Mouse (Mus musculus): ENCODE results near the gene Olfr483. TPM values are rescaled to one million over a fixed set of nuclear protein-coding genes. Genes with fewer than 3 reads are reported as not detected.

The Olfr483 gene
- polyA plus RNA-seq (2012; rRNA removed) (not detected in 2 replicates), polyA plus RNA-seq (2014; fragmentation: Nextera tagmentation; extraction: Ambion mirVana) (not detected in 2 replicates)

DNA sequence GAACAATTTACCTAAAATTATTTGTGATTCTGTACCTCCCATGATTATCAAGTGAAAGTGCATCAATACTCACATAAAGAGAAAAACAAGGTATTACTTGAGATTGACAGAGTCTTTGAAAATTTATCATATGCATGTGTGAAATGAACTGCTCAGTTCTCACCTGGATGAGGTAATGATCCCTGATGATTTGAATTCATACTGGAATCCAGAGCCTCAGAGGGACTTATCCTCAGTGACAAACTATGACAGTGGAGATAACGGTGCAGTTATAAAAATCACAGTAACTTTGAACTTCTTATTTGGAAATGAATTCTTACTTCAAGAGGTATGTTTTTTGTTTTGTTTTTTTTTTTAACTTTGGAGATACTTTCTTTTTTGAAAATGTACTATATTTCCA is at the start of gene Olfr483:
TSS of gene Olfr483 (plus strand) at position 301 of the 400 bp plus-strand sequence.
- no peak for ATAC-seq (ENCODE audit: low FRiP score, low read depth)
- Histone ChIP-seq H3K4me2 (replicated peaks; ENCODE audit: low read depth, low read length, severe bottlenecking) (no peak within 1 kb of the TSS), H3K36me3 (ENCODE audit: control insufficient read depth, insufficient read depth, low read length) (no peaks in the 10 kb centered on the region), H3K27ac (replicated peaks; ENCODE audit: low read depth, low read length) (no peak within 1 kb of the TSS), H3K4me3 (replicated peaks; ENCODE audit: low read length) (no peak within 1 kb of the TSS), H3K27me3 (ENCODE audit: control insufficient read depth, insufficient read depth, low read length) (no peaks in the 10 kb centered on the region), H3K9me3 (ENCODE audit: control insufficient read depth, low read length) (no peaks in the 10 kb centered on the region), H3K4me1 (ENCODE audit: control insufficient read depth, insufficient read depth, low read length) (no peaks in the 10 kb centered on the region), H3K9ac (ENCODE audit: low read depth, low read length, severe bottlenecking) (no peak within 1 kb of the TSS)
- 87% methylated on average over 1 of the region's 1 CpGs for WGBS
- DNase-seq (ENCODE audit: low spot score): no peak
- TF ChIP-seq POLR2A (IDR thresholded peaks at IDR 0.05; ENCODE audit: borderline replicate concordance, extremely low read depth, insufficient read depth, insufficient read length): no peak

GRCm38 (mm10) chr7:108067246-108067645 is 33.4 kb upstream of the Olfr483 start, which contains the start of gene Olfr480:
Gene Olfr480, minus strand, starts transcription at chr7:108067346.
- Histone ChIP-seq H3K27ac (replicated peaks; ENCODE audit: low read depth, low read length) (no peak within 1 kb of the TSS), H3K9ac (ENCODE audit: low read depth, low read length, severe bottlenecking) (no peak within 1 kb of the TSS), H3K4me3 (replicated peaks; ENCODE audit: low read length) (no peak within 1 kb of the TSS), H3K9me3 (ENCODE audit: control insufficient read depth, low read length) (no peaks in the 10 kb centered on the region), H3K36me3 (ENCODE audit: control insufficient read depth, insufficient read depth, low read length) (no peaks in the 10 kb centered on the region), H3K4me1 (ENCODE audit: control insufficient read depth, insufficient read depth, low read length) (no peaks in the 10 kb centered on the region), H3K4me2 (replicated peaks; ENCODE audit: low read depth, low read length, severe bottlenecking) (no peak within 1 kb of the TSS), H3K27me3 (ENCODE audit: control insufficient read depth, insufficient read depth, low read length) (no peaks in the 10 kb centered on the region)
- ATAC-seq (ENCODE audit: low FRiP score, low read depth) (no peak), DNase-seq (ENCODE audit: low spot score) (no peak)
- 80% methylated on average over 1 of the region's 1 CpGs for WGBS
- no peak for TF ChIP-seq POLR2A (IDR thresholded peaks at IDR 0.05; ENCODE audit: borderline replicate concordance, extremely low read depth, insufficient read depth, insufficient read length)

DNA sequence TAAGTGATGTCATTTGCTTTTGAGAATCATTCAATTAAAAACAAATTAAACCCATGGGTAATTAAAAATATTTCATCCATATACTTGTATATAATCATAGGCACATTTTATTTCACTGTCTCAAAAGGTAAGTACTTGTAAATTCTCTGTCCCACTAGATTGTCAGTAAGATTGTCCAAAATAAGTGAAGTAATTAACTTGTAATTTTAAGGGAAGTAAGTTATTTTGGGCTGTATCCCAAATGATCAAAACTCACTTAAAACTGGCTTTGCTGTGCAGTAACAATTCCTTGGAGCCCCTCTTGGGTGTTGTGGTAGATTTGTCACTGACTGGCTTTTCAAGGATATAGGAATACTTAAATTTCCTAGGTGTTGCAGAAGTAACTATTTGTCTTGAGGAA is 21.1 kb upstream of the Olfr483 start, which contains the start of gene Olfr481:
TSS of gene Olfr481 (plus strand) at position 301 of the 400 bp plus-strand sequence.
- Histone ChIP-seq H3K27me3 (ENCODE audit: control insufficient read depth, insufficient read depth, low read length) (no peaks in the 10 kb centered on the region), H3K9ac (ENCODE audit: low read depth, low read length, severe bottlenecking) (no peak within 1 kb of the TSS), H3K4me1 (ENCODE audit: control insufficient read depth, insufficient read depth, low read length) (no peaks in the 10 kb centered on the region), H3K36me3 (ENCODE audit: control insufficient read depth, insufficient read depth, low read length) (no peaks in the 10 kb centered on the region), H3K9me3 (ENCODE audit: control insufficient read depth, low read length) (no peaks in the 10 kb centered on the region), H3K27ac (replicated peaks; ENCODE audit: low read depth, low read length) (no peak within 1 kb of the TSS), H3K4me3 (replicated peaks; ENCODE audit: low read length) (no peak within 1 kb of the TSS), H3K4me2 (replicated peaks; ENCODE audit: low read depth, low read length, severe bottlenecking) (no peak within 1 kb of the TSS)
- DNase-seq (ENCODE audit: low spot score): no peak
- no peak for TF ChIP-seq POLR2A (IDR thresholded peaks at IDR 0.05; ENCODE audit: borderline replicate concordance, extremely low read depth, insufficient read depth, insufficient read length)
- no peak for ATAC-seq (ENCODE audit: low FRiP score, low read depth)

GRCm38 (mm10) chr7:108097486-108097885 is 3.2 kb upstream of the Olfr483 start, which contains the start of gene Olfr482:
Gene Olfr482, minus strand, starts transcription at chr7:108097586.
- H3K4me2 ChIP-seq (replicated peaks; ENCODE audit: low read depth, low read length, severe bottlenecking): no peak within 1 kb of the TSS
- no peaks in the 10 kb centered on the region for H3K4me1 ChIP-seq (ENCODE audit: control insufficient read depth, insufficient read depth, low read length)
- H3K36me3 ChIP-seq (ENCODE audit: control insufficient read depth, insufficient read depth, low read length): no peaks in the 10 kb centered on the region
- ATAC-seq (ENCODE audit: low FRiP score, low read depth) (no peak), DNase-seq (ENCODE audit: low spot score) (no peak)
- H3K27ac ChIP-seq (replicated peaks; ENCODE audit: low read depth, low read length): no peak within 1 kb of the TSS
- TF ChIP-seq POLR2A (IDR thresholded peaks at IDR 0.05; ENCODE audit: borderline replicate concordance, extremely low read depth, insufficient read depth, insufficient read length): no peak
- no peaks in the 10 kb centered on the region for H3K9me3 ChIP-seq (ENCODE audit: control insufficient read depth, low read length)
- H3K9ac ChIP-seq (ENCODE audit: low read depth, low read length, severe bottlenecking): no peak within 1 kb of the TSS
- H3K27me3 ChIP-seq (ENCODE audit: control insufficient read depth, insufficient read depth, low read length): no peaks in the 10 kb centered on the region
- WGBS: 76% methylated on average over 1 of the region's 1 CpGs
- no peak within 1 kb of the TSS for H3K4me3 ChIP-seq (replicated peaks; ENCODE audit: low read length)

GRCm38 (mm10) chr7:108120681-108121080 is 20.0 kb downstream of the Olfr483 start:
- DNase-seq (ENCODE audit: low spot score) (no peak), ATAC-seq (ENCODE audit: low FRiP score, low read depth) (no peak)
- Histone ChIP-seq H3K27ac (replicated peaks; ENCODE audit: low read depth, low read length) (no peak overlapping the region), H3K36me3 (ENCODE audit: control insufficient read depth, insufficient read depth, low read length) (no peaks in the 10 kb centered on the region), H3K4me1 (ENCODE audit: control insufficient read depth, insufficient read depth, low read length) (no peaks in the 10 kb centered on the region), H3K9me3 (ENCODE audit: control insufficient read depth, low read length) (no peaks in the 10 kb centered on the region), H3K4me2 (replicated peaks; ENCODE audit: low read depth, low read length, severe bottlenecking) (no peak overlapping the region), H3K27me3 (ENCODE audit: control insufficient read depth, insufficient read depth, low read length) (no peaks in the 10 kb centered on the region), H3K9ac (ENCODE audit: low read depth, low read length, severe bottlenecking) (no peak overlapping the region), H3K4me3 (replicated peaks; ENCODE audit: low read length) (no peak overlapping the region)
- no peak for TF ChIP-seq POLR2A (IDR thresholded peaks at IDR 0.05; ENCODE audit: borderline replicate concordance, extremely low read depth, insufficient read depth, insufficient read length)
- whole genome bisulfite sequencing: 18% methylated on average over 1 of the region's 1 CpGs

All from limb, embryonic 14.5 days (tissue).